Comparison of ENCODE assay signal across 12 mouse cellular contexts in genomic region chr7:73718031-73718430, GRCm38 (mm10). TPM values are rescaled to one million over a fixed set of nuclear protein-coding genes. Genes with fewer than 3 reads are reported as not detected.
A peak's percentile ranks its signal among the peaks of the same experiment; 100 is the strongest.
DNase-seq lines count a peak whose midpoint lies in the region; ATAC-seq and TF ChIP-seq lines count a peak whose summit lies in the region.
"Had no signal": no experiment of that assay in that cellular context is flagged by ENCODE, and none has a peak within 500 bp of the region (broad histone marks: within the 10 kb centered on the region; RNA-seq: fewer than 3 reads in every experiment).

No protein-coding gene starts in this region.

- no peak overlapping the region for H3K4me2 ChIP-seq in lung, embryonic 14.5 days
- H3K4me2 ChIP-seq in stomach, postnatal 0 days (replicated peaks; ENCODE audit: low read depth) = no peak overlapping the region
- H3K4me2 ChIP-seq: embryonic facial prominence, embryonic 12.5 days; hindbrain, embryonic 13.5 days; liver, embryonic 13.5 days had no signal

- H3K4me1 ChIP-seq in lung, adult 2 months (ENCODE audit: control insufficient read depth, insufficient read depth, low read length) = peaks cover 4% of the 10 kb centered on the region
- H3K4me1 ChIP-seq in lung, embryonic 14.5 days (ENCODE audit: insufficient read depth) = peaks cover 3% of the 10 kb centered on the region; the same call in 1 of the 2 replicates
- H3K4me1 ChIP-seq in stomach, postnatal 0 days (replicated peaks; ENCODE audit: control insufficient read depth, insufficient read depth) = no peaks in the 10 kb centered on the region
- H3K4me1 ChIP-seq: liver, embryonic 13.5 days had no signal

- ATAC-seq in lung, embryonic 14.5 days (ENCODE audit: insufficient read depth) = no peak
- ATAC-seq in stomach, postnatal 0 days (ENCODE audit: low FRiP score, low TSS enrichment) = 0 out of 2 replicates have a peak, but pooled peaks have one; percentile 42

- no peak overlapping the region for H3K4me3 ChIP-seq in lung, adult 2 months (replicated peaks; ENCODE audit: extremely low read depth, low read depth, low read length)
- no peak overlapping the region for H3K4me3 ChIP-seq in lung, embryonic 14.5 days (ENCODE audit: low read depth, low read length)
- no peak overlapping the region for H3K4me3 ChIP-seq in stomach, postnatal 0 days (ENCODE audit: low read depth, low read length)
- H3K4me3 ChIP-seq: embryonic facial prominence, embryonic 12.5 days; hindbrain, embryonic 13.5 days; liver, embryonic 13.5 days had no signal

- 31% methylated on average over 10 of the region's 10 CpGs for WGBS in lung, adult 2 months
- WGBS in lung, embryonic 14.5 days = 36% methylated on average over 10 of the region's 10 CpGs
- 38% methylated on average over 10 of the region's 10 CpGs for WGBS in stomach, postnatal 0 days

- TF ChIP-seq EP300 in stomach, postnatal 0 days (optimal IDR thresholded peaks at IDR 0.05) = no peak

- H3K9me3 ChIP-seq in lung, embryonic 14.5 days (ENCODE audit: low read depth, low read length) = no peaks in the 10 kb centered on the region
- no peaks in the 10 kb centered on the region for H3K9me3 ChIP-seq in stomach, postnatal 0 days (ENCODE audit: control insufficient read depth, low read length)
- H3K9me3 ChIP-seq: embryonic facial prominence, embryonic 12.5 days; hindbrain, embryonic 13.5 days; liver, embryonic 13.5 days had no signal

- TF ChIP-seq POLR2A in lung, adult 2 months (IDR thresholded peaks at IDR 0.05; ENCODE audit: borderline replicate concordance, extremely low read depth, low read depth, low read length) = no peak

- DNase-seq in lung, adult 18-20 months = peak; percentile 69 to 74
- no peak for DNase-seq in lung, adult 2 months
- DNase-seq in heart, postnatal 10 days = peak; percentile 38 to 39
- peak; percentile 61 for DNase-seq in lung, embryonic 14.5 days
- no peak for DNase-seq in stomach, postnatal 0 days (ENCODE audit: low spot score)
- no peak for DNase-seq in gastrocnemius, postnatal 36 days
- no peak for DNase-seq in spleen, adult 12 weeks (ENCODE audit: low spot score)
- DNase-seq: forebrain, postnatal 0 days; liver, embryonic 13.5 days; thymus, adult 2 months had no signal

- no peak for TF ChIP-seq CTCF in lung, adult 2 months (IDR thresholded peaks at IDR 0.05; ENCODE audit: insufficient read depth, low read length)
- TF ChIP-seq CTCF in lung, embryonic 14.5 days (IDR thresholded peaks at IDR 0.05; ENCODE audit: low read depth) = no peak
- no peak for TF ChIP-seq CTCF in stomach, postnatal 0 days (IDR thresholded peaks at IDR 0.05; ENCODE audit: low read depth)

- no peaks in the 10 kb centered on the region for H3K27me3 ChIP-seq in lung, embryonic 14.5 days (ENCODE audit: insufficient read depth, low read length)
- H3K27me3 ChIP-seq in stomach, postnatal 0 days (ENCODE audit: control insufficient read depth, insufficient read depth, low read length) = no peaks in the 10 kb centered on the region
- H3K27me3 ChIP-seq: embryonic facial prominence, embryonic 12.5 days; hindbrain, embryonic 13.5 days; liver, embryonic 13.5 days had no signal

- intact Hi-C loops in heart, postnatal 10 days (cut with DNase I) = loop anchor here (5.0 kb wide), 1 partner anchor 61 kb away; no protein-coding TSS in a partner anchor
- intact Hi-C loops in gastrocnemius, postnatal 36 days (cut with DNase I) = no loop called here

- no peaks in the 10 kb centered on the region for H3K36me3 ChIP-seq in lung, embryonic 14.5 days (ENCODE audit: insufficient read depth)
- no peaks in the 10 kb centered on the region for H3K36me3 ChIP-seq in stomach, postnatal 0 days (ENCODE audit: control insufficient read depth, insufficient read depth, low read length)
- H3K36me3 ChIP-seq: embryonic facial prominence, embryonic 12.5 days; hindbrain, embryonic 13.5 days; liver, embryonic 13.5 days had no signal

- H3K27ac ChIP-seq in lung, embryonic 14.5 days (ENCODE audit: low read depth) = no peak overlapping the region
- no peak overlapping the region for H3K27ac ChIP-seq in stomach, postnatal 0 days (replicated peaks)
- H3K27ac ChIP-seq: embryonic facial prominence, embryonic 12.5 days; hindbrain, embryonic 13.5 days; liver, embryonic 13.5 days had no signal

- no peak overlapping the region for H3K9ac ChIP-seq in lung, embryonic 14.5 days
- H3K9ac ChIP-seq in stomach, postnatal 0 days (ENCODE audit: low read length) = no peak overlapping the region
- H3K9ac ChIP-seq: embryonic facial prominence, embryonic 12.5 days; forebrain, postnatal 0 days; hindbrain, embryonic 13.5 days; liver, embryonic 13.5 days had no signal

RNA-seq across cellular contexts. Expression of gene Fam174b, which starts 22.1 kb away (rescaled TPM):
- polyA plus RNA-seq in lung, adult 2 months (2012; rRNA removed) = 135 and 156 TPM in 2 replicates
- 100 to 1,000 TPM; 123 to 153 TPM for total RNA-seq in heart, postnatal 10 days (2021)
- polyA plus RNA-seq in lung, embryonic 14.5 days (2014; fragmentation: Nextera tagmentation; extraction: Ambion mirVana) = 72.6 and 74.8 TPM in 2 replicates
- 48.6 and 49.2 TPM in 2 replicates for polyA plus RNA-seq in stomach, postnatal 0 days (2015; fragmentation: Nextera tagmentation; extraction: Ambion mirVana)
- total RNA-seq in gastrocnemius, postnatal 36 days (2021) = 1 to 10 TPM; 1.3 to 2.3 TPM

Comparison
In these comparisons a context has a peak if more than half of its experiments do, and no peak if none do; other contexts are left out.
1. DNase-seq: peak in lung, adult 18-20 months (2 of 2), heart, postnatal 10 days (2 of 2) and lung, embryonic 14.5 days (single experiment); none in lung, adult 2 months (single experiment), stomach, postnatal 0 days (single experiment), gastrocnemius, postnatal 36 days (0 of 2) and spleen, adult 12 weeks (single experiment).